Mouse (Mus musculus): ENCODE measurements around the gene 1810024B03Rik. TPM values are rescaled to one million over a fixed set of nuclear protein-coding genes. Genes with fewer than 3 reads are reported as not detected.
A peak's percentile ranks its signal among the peaks of the same experiment; 100 is the strongest.
"Not testable (repeated sequence)": the region's sequence is repeated elsewhere in the genome, so short reads cannot be mapped to it uniquely, and the experiment has no call there.

1810024B03Rik gene
- polyA plus RNA-seq, 1 experiment from 2014 or later, result 2.9 TPM

DNA sequence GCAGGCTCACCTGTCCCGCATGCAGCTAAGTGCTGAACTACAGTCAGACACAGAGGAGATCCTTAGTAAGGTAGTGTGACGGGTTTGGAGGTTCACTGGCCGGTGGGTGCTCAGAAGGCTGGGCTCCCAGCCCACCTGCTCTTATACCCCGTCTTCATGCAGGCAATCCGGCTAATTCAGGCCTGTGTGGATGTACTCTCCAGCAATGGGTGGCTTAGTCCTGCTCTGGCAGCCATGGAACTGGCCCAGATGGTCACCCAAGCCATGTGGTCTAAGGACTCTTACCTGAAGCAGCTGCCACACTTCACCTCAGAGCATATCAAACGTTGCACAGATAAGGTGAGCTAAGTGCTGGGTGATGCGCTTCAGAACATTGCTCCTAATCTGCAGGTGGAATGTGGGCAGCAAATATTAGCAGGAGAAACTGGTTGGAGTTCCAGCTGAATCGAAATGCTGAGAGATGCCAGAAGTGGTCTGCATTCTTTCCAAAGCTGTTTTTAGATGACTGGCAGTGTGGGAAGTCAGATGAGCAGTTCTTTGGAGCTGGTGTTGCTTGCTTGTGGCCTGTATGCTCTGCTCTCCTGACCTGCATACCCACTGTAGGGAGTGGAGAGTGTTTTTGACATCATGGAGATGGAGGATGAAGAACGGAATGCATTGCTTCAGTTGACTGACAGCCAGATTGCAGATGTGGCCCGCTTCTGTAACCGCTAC lies 30.0 kb upstream of the 1810024B03Rik start:
- H3K36me3 ChIP-seq, result peaks cover 92% of the 10 kb centered on the region
- no peak for ATAC-seq (ENCODE audit: insufficient number of reproducible peaks, insufficient read depth, low FRiP score, low TSS enrichment, low read depth)

DNA sequence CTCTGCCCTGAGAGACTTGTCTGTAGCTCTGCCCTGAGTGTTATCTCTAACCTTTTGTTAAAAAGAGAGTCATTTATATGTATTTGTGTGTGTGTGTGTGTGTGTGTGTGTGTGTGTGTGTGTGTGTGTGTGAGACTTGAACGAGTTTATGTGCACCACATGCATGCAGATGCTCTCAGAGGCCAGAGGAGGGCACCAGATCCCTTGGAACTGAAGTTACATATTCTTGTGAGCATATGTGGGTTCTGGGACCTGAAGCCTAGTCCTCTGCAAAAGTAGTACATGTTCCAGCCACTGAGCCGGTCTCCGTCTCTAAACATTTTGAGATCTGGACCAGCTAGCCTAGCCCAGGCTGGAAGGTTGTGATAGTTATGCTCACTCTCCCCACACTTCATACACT lies 17.2 kb upstream of the 1810024B03Rik start:
- Histone ChIP-seq H3K4me1 (no peaks in the 10 kb centered on the region), H3K9me3 (no peaks in the 10 kb centered on the region), H3K36me3 (peaks cover 95% of the 10 kb centered on the region), H3K9ac (no peak overlapping the region), H3K27ac (no peak overlapping the region), H3K4me3 (no peak overlapping the region), H3K27me3 (no peaks in the 10 kb centered on the region), H3K4me2 (no peak overlapping the region)
- over 99% methylated on average over 3 of the region's 3 CpGs for WGBS
- no peak for ATAC-seq (ENCODE audit: insufficient number of reproducible peaks, insufficient read depth, low FRiP score, low TSS enrichment, low read depth)

More for the DNA sequence above, 30.0 kb upstream of the 1810024B03Rik start:
- no peaks in the 10 kb centered on the region for H3K4me1 ChIP-seq
- 95% methylated on average over 11 of the region's 11 CpGs for WGBS
- H3K27ac ChIP-seq, result no peak overlapping the region
- 0 out of 2 replicates have a peak overlapping the region, but pooled peaks have one; percentile 4 for H3K9ac ChIP-seq
- no peak overlapping the region for H3K4me3 ChIP-seq
- no peak overlapping the region for H3K4me2 ChIP-seq
- H3K9me3 ChIP-seq, result no peaks in the 10 kb centered on the region
- H3K27me3 ChIP-seq, result no peaks in the 10 kb centered on the region

DNA sequence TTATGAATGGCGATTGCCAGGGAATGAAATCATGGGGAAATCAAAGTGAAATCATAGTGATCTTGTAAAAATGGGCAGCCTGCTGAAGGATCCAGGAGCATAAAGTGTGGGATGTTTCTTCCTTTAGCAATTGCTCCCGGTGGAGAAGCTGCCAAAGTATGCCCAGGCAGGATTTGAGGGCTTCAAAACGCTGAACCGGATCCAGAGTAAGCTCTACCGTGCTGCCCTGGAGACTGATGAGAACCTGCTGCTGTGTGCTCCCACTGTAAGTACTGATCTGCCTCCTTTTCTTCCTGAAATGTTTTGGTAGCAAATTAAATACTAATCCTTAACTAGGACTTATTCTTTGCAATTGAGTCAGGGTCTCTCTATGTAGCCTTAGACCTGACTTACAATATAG lies 9.7 kb upstream of the 1810024B03Rik start:
- Histone ChIP-seq H3K9ac (no peak overlapping the region), H3K9me3 (no peaks in the 10 kb centered on the region), H3K36me3 (peaks cover 98% of the 10 kb centered on the region), H3K27ac (no peak overlapping the region), H3K27me3 (no peaks in the 10 kb centered on the region), H3K4me3 (no peak overlapping the region), H3K4me1 (no peaks in the 10 kb centered on the region), H3K4me2 (no peak overlapping the region)
- 98% methylated on average over 5 of the region's 5 CpGs for WGBS
- no peak for ATAC-seq (ENCODE audit: insufficient number of reproducible peaks, insufficient read depth, low FRiP score, low TSS enrichment, low read depth)

DNA sequence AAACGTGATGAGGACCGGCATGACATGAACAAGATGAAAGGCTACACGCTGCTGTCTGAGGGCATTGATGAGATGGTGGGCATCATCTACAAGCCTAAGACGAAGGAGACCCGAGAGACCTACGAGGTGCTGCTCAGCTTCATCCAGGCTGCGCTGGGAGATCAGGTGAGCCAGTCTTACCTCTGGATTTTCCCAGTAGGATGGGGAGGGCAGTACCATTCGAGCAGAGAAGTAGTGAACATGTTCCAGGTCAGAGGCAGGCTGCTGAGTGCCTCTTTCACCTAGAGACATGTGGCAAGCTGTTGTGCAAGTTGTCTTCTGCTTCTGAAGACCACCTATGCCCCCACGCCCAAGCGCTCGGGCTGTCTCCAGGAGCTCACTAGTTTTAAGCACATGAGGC lies 2.6 kb upstream of the 1810024B03Rik start:
- Histone ChIP-seq H3K9ac (no peak overlapping the region), H3K4me2 (no peak overlapping the region), H3K4me3 (no peak overlapping the region), H3K9me3 (no peaks in the 10 kb centered on the region), H3K27ac (no peak overlapping the region), H3K27me3 (no peaks in the 10 kb centered on the region), H3K4me1 (peaks cover 13% of the 10 kb centered on the region), H3K36me3 (peaks cover 52% of the 10 kb centered on the region)
- no peak for ATAC-seq (ENCODE audit: insufficient number of reproducible peaks, insufficient read depth, low FRiP score, low TSS enrichment, low read depth)
- WGBS, result 92% methylated on average over 11 of the region's 11 CpGs

DNA sequence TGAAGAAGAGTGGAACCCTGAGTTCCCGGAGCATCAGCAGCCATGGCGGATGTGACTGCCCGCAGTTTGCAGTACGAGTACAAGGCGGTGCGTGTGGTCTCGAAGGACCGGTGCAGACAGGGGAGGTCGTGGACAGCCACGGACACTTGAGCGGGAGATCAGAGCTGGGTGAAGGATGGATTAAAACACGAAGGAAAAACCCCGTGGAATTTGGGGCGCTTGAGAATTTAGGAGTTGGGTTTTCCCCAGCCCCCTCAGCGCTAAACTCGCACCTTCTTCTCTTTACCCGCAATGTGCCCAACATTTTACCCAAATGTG lies 331 bp upstream of the 1810024B03Rik start:
- Histone ChIP-seq H3K9ac (peak overlapping the region; percentile 87), H3K9me3 (no peaks in the 10 kb centered on the region), H3K27me3 (no peaks in the 10 kb centered on the region), H3K4me2 (peak overlapping the region; percentile 88), H3K27ac (peak overlapping the region; percentile 78), H3K4me1 (peaks cover 13% of the 10 kb centered on the region), H3K4me3 (peak overlapping the region; percentile 94), H3K36me3 (peaks cover 34% of the 10 kb centered on the region)
- ATAC-seq (ENCODE audit: insufficient number of reproducible peaks, insufficient read depth, low FRiP score, low TSS enrichment, low read depth), result 0 out of 2 replicates have a peak, but pooled peaks have one; percentile 29
- under 1% methylated on average over 17 of the region's 17 CpGs for WGBS

DNA sequence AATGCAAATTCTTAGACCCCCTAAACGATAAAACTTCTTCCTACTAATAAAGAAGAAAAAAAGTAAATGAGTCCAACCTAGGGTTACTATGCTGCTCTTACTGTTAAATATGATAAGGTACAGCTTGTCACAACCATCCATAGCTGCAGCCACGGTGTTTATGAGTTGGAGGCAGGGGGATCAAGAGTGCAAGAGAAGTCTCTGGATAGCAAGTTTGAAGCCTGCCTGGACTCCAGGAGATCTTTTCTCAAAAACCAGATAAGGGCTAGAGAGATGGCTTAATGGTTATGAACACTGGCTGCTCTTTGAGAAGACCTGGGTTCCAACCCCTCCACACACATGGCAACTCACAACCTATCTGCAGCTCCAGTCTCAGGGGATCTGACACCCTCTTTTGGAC lies 1.2 kb downstream of the 1810024B03Rik start:
- H3K27ac ChIP-seq, result no peak overlapping the region
- H3K9ac ChIP-seq, result no peak overlapping the region
- peak overlapping the region; percentile 88; the same call in 1 of the 2 replicates for H3K4me2 ChIP-seq
- peaks cover 13% of the 10 kb centered on the region for H3K4me1 ChIP-seq
- H3K36me3 ChIP-seq, result peaks cover 31% of the 10 kb centered on the region
- no peak for ATAC-seq (ENCODE audit: insufficient number of reproducible peaks, insufficient read depth, low FRiP score, low TSS enrichment, low read depth)
- H3K9me3 ChIP-seq, result no peaks in the 10 kb centered on the region
- WGBS, result 92% methylated on average over 2 of the region's 2 CpGs
- no peaks in the 10 kb centered on the region for H3K27me3 ChIP-seq
- H3K4me3 ChIP-seq, result no peak overlapping the region

DNA sequence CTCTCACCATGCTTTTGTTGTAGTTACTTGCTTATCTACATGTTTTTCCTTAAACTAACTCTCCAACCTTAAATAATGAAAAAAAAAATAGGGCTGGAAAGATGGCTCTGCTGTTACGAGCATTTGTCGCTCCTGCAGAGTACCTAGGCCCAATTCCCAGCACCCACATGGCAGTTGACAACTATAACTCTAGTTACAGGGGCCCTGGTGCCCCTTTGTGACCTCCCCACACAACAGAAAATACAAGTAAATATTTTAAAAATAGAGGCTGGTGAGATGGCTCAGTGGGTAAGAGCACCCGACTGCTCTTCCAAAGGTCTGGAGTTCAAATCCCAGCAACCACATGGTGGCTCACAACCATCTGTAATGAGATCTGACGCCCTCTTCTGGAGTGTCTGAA lies 2.1 kb downstream of the 1810024B03Rik start:
- Histone ChIP-seq H3K4me1 (peaks cover 13% of the 10 kb centered on the region), H3K36me3 (peaks cover 26% of the 10 kb centered on the region)
- H3K9me3 ChIP-seq; H3K9ac ChIP-seq; H3K27ac ChIP-seq; ATAC-seq (ENCODE audit: insufficient number of reproducible peaks, insufficient read depth, low FRiP score, low TSS enrichment, low read depth); H3K4me3 ChIP-seq; H3K4me2 ChIP-seq; H3K27me3 ChIP-seq: not testable (repeated sequence)
- 84% methylated on average over 4 of the region's 4 CpGs for WGBS

DNA sequence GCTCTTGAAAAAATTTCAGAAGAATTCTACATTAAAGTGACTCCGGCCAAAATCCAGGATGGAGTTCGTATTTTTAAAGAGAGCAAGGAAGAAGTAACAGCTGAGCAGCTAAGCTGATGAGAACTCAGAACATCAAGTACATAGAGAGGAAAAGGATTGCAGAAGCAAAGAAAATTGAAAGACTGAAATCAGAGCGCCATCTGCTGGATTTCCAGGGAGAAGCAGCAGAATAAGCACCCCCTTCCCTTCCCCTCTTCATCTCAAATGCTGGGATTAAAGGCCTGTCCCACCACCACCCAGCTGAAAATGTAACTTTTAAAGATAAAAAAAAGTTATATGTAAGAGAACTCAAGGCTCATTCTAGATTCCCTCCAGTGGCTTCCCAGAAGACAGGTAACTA lies 3.1 kb downstream of the 1810024B03Rik start:
- no peak overlapping the region for H3K27ac ChIP-seq
- 34% methylated on average over 3 of the region's 3 CpGs for WGBS
- H3K9me3 ChIP-seq, result no peaks in the 10 kb centered on the region
- no peak overlapping the region for H3K4me3 ChIP-seq
- H3K4me2 ChIP-seq, result no peak overlapping the region
- no peaks in the 10 kb centered on the region for H3K27me3 ChIP-seq
- no peak overlapping the region for H3K9ac ChIP-seq
- peaks cover 26% of the 10 kb centered on the region for H3K36me3 ChIP-seq
- ATAC-seq (ENCODE audit: insufficient number of reproducible peaks, insufficient read depth, low FRiP score, low TSS enrichment, low read depth), result no peak
- peaks cover 12% of the 10 kb centered on the region for H3K4me1 ChIP-seq

DNA sequence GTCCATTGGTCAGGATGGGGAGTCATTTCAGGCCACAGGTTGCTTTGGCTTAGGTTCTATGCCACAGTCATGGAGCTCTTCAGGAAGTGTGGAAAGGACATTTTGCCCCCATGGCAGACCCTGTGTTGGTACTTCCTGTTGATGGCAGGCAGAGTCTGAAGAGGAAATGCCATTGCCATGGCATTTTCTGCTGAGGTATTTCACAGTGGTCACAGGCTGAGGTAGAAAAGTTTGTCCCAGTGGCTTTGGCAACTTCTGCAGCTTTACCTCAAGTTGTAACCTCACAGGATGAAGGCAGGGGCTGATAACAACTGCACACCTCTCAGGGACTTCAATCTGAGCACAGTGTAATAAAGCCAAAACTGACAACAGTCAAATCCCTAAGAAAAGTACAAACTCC lies 18.5 kb downstream of the 1810024B03Rik start:
- H3K9ac ChIP-seq, result no peak overlapping the region
- no peak for ATAC-seq (ENCODE audit: insufficient number of reproducible peaks, insufficient read depth, low FRiP score, low TSS enrichment, low read depth)

DNA sequence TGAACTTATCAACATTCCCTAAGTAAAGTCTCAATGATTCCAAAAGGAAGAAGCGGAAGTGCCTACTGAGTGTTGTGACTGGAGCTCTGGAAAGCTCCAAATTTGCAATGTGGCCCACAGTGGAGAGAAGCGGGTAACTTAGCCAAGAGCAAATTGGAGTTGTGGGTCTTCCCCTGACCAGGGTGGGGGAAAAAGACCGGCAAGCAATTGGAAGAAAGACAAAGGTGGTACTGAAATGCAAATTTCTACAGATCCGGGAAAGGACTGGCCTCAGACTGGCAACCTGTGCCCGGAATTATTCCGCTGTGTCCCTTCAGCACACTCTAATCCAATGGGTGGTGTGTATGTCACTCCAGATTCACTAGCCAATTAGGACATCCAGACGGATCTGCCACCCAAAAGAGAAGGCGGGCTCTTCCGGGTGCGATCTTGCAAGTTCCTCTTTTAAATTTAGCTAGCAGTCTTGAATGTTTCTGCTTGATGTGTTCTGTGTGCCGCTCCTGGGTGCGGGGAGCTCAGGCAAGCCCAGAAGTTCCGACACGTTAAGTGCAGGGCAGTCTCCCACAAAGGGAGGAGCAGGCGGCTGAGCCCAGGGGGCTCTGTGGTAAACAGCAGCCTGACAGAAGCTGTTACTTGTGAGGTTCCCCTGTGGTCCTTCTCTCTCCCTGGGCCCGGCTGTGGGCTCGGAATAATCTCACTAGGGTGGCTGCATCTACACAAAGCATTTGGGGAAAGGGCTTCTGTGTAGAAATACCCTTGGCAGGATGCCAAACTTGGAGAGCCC lies 25.3 kb downstream of the 1810024B03Rik start:
- Histone ChIP-seq H3K27ac (peak overlapping the region; percentile 91), H3K9me3 (no peaks in the 10 kb centered on the region), H3K36me3 (no peaks in the 10 kb centered on the region), H3K4me3 (peak overlapping the region; percentile 61), H3K4me2 (peak overlapping the region; percentile 79), H3K4me1 (0 out of 2 replicates have a peak, but pooled peaks cover 5% of the 10 kb centered on the region), H3K27me3 (no peaks in the 10 kb centered on the region), H3K9ac (peak overlapping the region; percentile 84)
- WGBS, result 2% methylated on average over 17 of the region's 17 CpGs
- ATAC-seq (ENCODE audit: insufficient number of reproducible peaks, insufficient read depth, low FRiP score, low TSS enrichment, low read depth), result peak; percentile 99

More for the DNA sequence above, 18.5 kb downstream of the 1810024B03Rik start:
- Histone ChIP-seq H3K27me3 (no peaks in the 10 kb centered on the region), H3K4me2 (no peak overlapping the region), H3K4me1 (no peaks in the 10 kb centered on the region), H3K36me3 (no peaks in the 10 kb centered on the region), H3K9me3 (no peaks in the 10 kb centered on the region), H3K27ac (no peak overlapping the region), H3K4me3 (no peak overlapping the region)

DNA sequence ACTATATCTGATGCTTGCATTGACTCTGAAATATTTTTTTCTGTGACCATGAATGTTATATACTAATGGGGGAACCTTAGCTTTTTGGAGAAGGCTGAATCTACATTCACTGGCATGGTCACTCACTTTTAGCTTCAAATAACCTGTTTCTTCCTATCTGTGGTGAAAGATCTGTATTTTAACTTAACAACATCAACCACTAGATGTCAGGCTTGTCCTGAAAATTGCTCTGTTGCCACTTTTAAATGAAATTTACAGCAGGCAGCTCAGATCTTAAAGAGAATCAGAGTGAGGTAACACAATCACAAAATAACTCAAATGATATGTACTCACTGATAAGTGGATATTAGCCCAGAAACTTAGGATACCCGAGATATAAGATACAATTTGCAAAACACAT lies 41.8 kb downstream of the 1810024B03Rik start:
- not testable (repeated sequence) for H3K9me3 ChIP-seq; H3K4me2 ChIP-seq; H3K4me3 ChIP-seq; H3K9ac ChIP-seq; H3K27ac ChIP-seq; H3K4me1 ChIP-seq; H3K27me3 ChIP-seq; ATAC-seq (ENCODE audit: insufficient number of reproducible peaks, insufficient read depth, low FRiP score, low TSS enrichment, low read depth); H3K36me3 ChIP-seq
- 7% methylated on average over 1 of the region's 1 CpGs for WGBS

DNA sequence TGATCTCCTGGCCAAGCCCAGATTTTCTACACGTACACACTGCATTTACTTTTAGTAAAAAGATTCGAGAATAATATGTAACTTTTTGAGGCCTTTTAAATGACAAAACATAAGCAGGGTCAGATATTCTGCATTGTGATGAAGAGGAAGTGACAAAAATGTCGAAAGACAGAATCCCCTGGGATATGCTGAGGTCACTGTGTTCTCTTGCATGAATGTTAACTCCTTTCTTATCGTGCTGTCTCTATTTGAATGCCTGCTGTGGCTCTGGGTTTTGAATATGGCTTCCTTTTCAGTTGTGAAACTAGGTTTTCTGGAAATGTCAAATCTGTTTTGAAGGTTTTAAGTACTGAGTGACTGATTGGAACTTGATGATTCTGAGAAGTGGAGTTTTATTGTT lies 42.4 kb downstream of the 1810024B03Rik start:
- Histone ChIP-seq H3K9ac (no peak overlapping the region), H3K9me3 (no peaks in the 10 kb centered on the region), H3K4me3 (no peak overlapping the region), H3K27me3 (0 out of 2 replicates have a peak, but pooled peaks cover 3% of the 10 kb centered on the region), H3K4me1 (no peaks in the 10 kb centered on the region), H3K36me3 (no peaks in the 10 kb centered on the region), H3K27ac (no peak overlapping the region), H3K4me2 (no peak overlapping the region)
- 59% methylated on average over 4 of the region's 4 CpGs for WGBS
- no peak for ATAC-seq (ENCODE audit: insufficient number of reproducible peaks, insufficient read depth, low FRiP score, low TSS enrichment, low read depth)

All from embryonic facial prominence, embryonic 13.5 days (tissue).